Mouse (Mus musculus) neutrophil, adult 5-6 weeks (primary cell): ENCODE results near the gene Skap2. TPM values are rescaled to one million over a fixed set of nuclear protein-coding genes. Genes with fewer than 3 reads are reported as not detected.

Source experiments
- ATAC-seq: fragments of 151-379, 151-347 bp; 2 replicates; pipeline ENCODE4 v1.8.0; 2017; ENCODE audit warnings: mild to moderate bottlenecking, moderate TSS enrichment; ENCODE audit not compliant: insufficient number of reproducible peaks, poor library complexity, low FRiP score, severe bottlenecking; ENCODE audit errors: extremely low read depth
- total RNA-seq: library from RNA; stranded (forward); fragments of 200-1000 nt; gene quantifications from 2 replicates; pipeline ENCODE4 v1.2.3, GENCODE M21; 2017

Skap2 gene
- total RNA-seq, 1 experiment from 2014 or later, result 404 TPM

- ATAC-seq, result no peak
Observed at GRCm38 (mm10) chr6:51808011-51808410, 204.3 kb downstream of the Skap2 start.

Other genes with a start within 250 kb of the Skap2 start
- not detected in 2 replicates for gene Hoxa1, start 145.8 kb upstream of the Skap2 start, total RNA-seq
- not detected in 2 replicates for gene Hoxa2, start 152.3 kb upstream of the Skap2 start, total RNA-seq
- not detected in 2 replicates for gene 5730596B20Rik, start 164.9 kb upstream of the Skap2 start, total RNA-seq
- gene Hoxa4, start 179.2 kb upstream of the Skap2 start, total RNA-seq, result not detected in 2 replicates
- gene Hoxa5, start 192.0 kb upstream of the Skap2 start, total RNA-seq, result not detected in 2 replicates
- not detected in 2 replicates for gene Hoxa6, start 196.2 kb upstream of the Skap2 start, total RNA-seq
- not detected in 2 replicates for gene Hoxa3, start 200.8 kb upstream of the Skap2 start, total RNA-seq
- gene Gm28308, start 200.8 kb upstream of the Skap2 start, total RNA-seq, result not detected in 2 replicates
- 0.61 TPM in 1 of 2 replicates, not detected in the other for gene Hoxa7, start 209.3 kb upstream of the Skap2 start, total RNA-seq
- gene Hoxa9, start 218.5 kb upstream of the Skap2 start, total RNA-seq, result not detected in 2 replicates
- not detected in 2 replicates for gene Hoxa10, start 228.3 kb upstream of the Skap2 start, total RNA-seq
- not detected in 2 replicates for gene Hoxa11, start 233.3 kb upstream of the Skap2 start, total RNA-seq
- gene Hoxa13, start 248.3 kb upstream of the Skap2 start, total RNA-seq, result not detected in 2 replicates